Mouse (Mus musculus) liver, postnatal 0 days (tissue): ENCODE measurements around the gene Tns2. TPM values are rescaled to one million over a fixed set of nuclear protein-coding genes. Genes with fewer than 3 reads are reported as not detected.

Source experiments
- ATAC-seq: fragments of 200-750 bp; cut with Nextera tagmentation; 2 replicates; pipeline ENCODE4 v1.8.0; 2017; ENCODE audit warnings: mild to moderate bottlenecking, moderate library complexity
- DNase-seq: peaks from one replicate; pipeline ENCODE4 v3.0.0-alpha.2; 2016
- H3K27ac ChIP-seq: fragments of 300-500 bp; sonication (generic); 2 replicates; pipeline ENCODE4 v1.5.1; 2014; ENCODE audit warnings: antibody characterized with exemption, moderate library complexity, mild to moderate bottlenecking, low read depth
- H3K27me3 ChIP-seq: fragments of 300-500 bp; sonication (generic); 2 replicates; pipeline ENCODE4 v1.6.1; 2014; ENCODE audit warnings: low read length, control low read depth, mixed read lengths; ENCODE audit not compliant: insufficient read depth
- H3K36me3 ChIP-seq: fragments of 300-500 bp; sonication (generic); replicated peaks from 2 replicates; pipeline ENCODE4 v1.6.1; 2014; ENCODE audit warnings: mild to moderate bottlenecking, control low read depth, low read length, moderate library complexity, mixed read lengths; ENCODE audit not compliant: insufficient read depth
- H3K4me1 ChIP-seq: fragments of 300-500 bp; sonication (generic); 2 replicates; pipeline ENCODE4 v1.6.1; 2014; ENCODE audit warnings: antibody characterized with exemption, mild to moderate bottlenecking, control low read depth; ENCODE audit not compliant: insufficient read depth
- H3K4me2 ChIP-seq: fragments of 300-500 bp; sonication (generic); 2 replicates; pipeline ENCODE4 v1.6.1; 2014; ENCODE audit warnings: low read depth, mild to moderate bottlenecking, low read length, moderate library complexity, mixed read lengths
- H3K4me3 ChIP-seq: fragments of 300-500 bp; sonication (generic); 2 replicates; pipeline ENCODE4 v1.5.1; 2014; ENCODE audit warnings: low read depth, low read length
- H3K9ac ChIP-seq: fragments of 300-500 bp; sonication (generic); replicated peaks from 2 replicates; pipeline ENCODE4 v1.6.1; 2014; ENCODE audit warnings: mild to moderate bottlenecking, moderate library complexity
- H3K9me3 ChIP-seq: fragments of 300-500 bp; sonication (generic); 2 replicates; pipeline ENCODE4 v1.6.1; 2016; ENCODE audit warnings: mild to moderate bottlenecking, control low read depth, low read length, mixed read lengths
- CTCF ChIP-seq: sonication (generic); IDR thresholded peaks from 2 replicates; pipeline ENCODE4 v1.5.1; 2016; ENCODE audit warnings: antibody characterized with exemption, low read depth
- EP300 ChIP-seq: IDR thresholded peaks from 2 replicates; pipeline ENCODE4 v1.6.1; 2016; ENCODE audit warnings: antibody characterized with exemption, low read depth, mild to moderate bottlenecking
- WGBS: fragments of 180-500 bp; shearing (Covaris S2); extraction: QIAGEN DNeasy Blood & Tissue Kit; methylation state at CpG from one replicate; pipeline ENCODE4 v1.1.7; 2014; ENCODE audit not compliant: insufficient replicate concordance; 5-methylcytosine and 5-hydroxymethylcytosine counted together
- polyA plus RNA-seq: library from polyadenylated mRNA; unstranded; fragments of >200 nt; fragmentation: Nextera tagmentation; extraction: Ambion mirVana; gene quantifications from 2 replicates; pipeline ENCODE4 v1.2.1, GENCODE M21; 2015

Tns2 gene
- polyA plus RNA-seq, 1 experiment from 2014 or later = 9.2 TPM

- ATAC-seq (no peak), DNase-seq (no peak)
- Histone ChIP-seq H3K9me3 (no peaks in the 10 kb centered on the region), H3K4me3 (no peak overlapping the region), H3K4me1 (no peaks in the 10 kb centered on the region), H3K4me2 (no peak overlapping the region), H3K27me3 (no peaks in the 10 kb centered on the region), H3K36me3 (no peaks in the 10 kb centered on the region), H3K27ac (no peak overlapping the region), H3K9ac (no peak overlapping the region)
- 68% methylated on average over 27 of the region's 27 CpGs for WGBS
- TF ChIP-seq CTCF (no peak), EP300 (no peak)
These were observed 60.3 kb downstream of the Tns2 start for GRCm38 (mm10) chr15:102160415-102161060.

DNA sequence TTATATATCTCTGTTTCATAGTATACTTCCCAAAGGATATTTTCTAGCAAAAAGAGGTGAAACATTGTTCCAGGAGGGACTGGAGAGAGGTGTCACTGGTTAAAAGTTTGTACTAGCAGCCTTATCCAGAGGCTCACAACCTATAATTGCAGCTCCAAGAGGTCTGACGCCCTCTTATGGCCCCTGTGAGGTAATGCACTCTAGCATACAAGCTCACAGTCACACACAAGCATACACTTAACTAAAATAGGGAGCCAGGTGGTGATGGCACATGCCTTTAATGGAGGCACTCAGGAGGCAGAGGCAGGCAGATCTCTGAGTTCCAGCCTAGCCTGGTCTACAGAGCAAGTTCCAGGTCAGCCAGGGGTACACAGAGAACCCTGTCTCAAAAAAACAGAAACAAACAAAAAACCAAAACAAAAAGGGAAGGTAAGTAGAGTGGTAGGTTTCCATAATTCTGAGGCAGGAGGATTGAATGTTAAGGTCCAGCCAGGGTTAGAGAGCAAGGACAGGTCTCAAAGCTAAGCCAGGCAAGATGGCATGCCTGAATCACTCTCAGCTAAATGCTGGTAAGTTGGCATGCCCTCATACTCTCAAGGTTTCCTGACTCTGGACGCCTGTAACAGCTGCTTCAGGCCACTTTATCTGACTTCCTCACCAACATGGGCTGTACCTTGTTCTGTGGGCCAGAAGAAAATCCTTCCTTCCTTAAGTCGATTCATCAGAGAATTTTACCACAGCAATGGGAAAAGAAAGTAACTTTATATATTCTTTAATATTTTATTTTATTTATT is 63.9 kb downstream of the Tns2 start:
- Histone ChIP-seq H3K36me3 (no peaks in the 10 kb centered on the region), H3K4me2 (no peak overlapping the region), H3K27ac (no peak overlapping the region), H3K4me1 (no peaks in the 10 kb centered on the region), H3K9me3 (no peaks in the 10 kb centered on the region), H3K4me3 (no peak overlapping the region), H3K9ac (no peak overlapping the region), H3K27me3 (no peaks in the 10 kb centered on the region)
- DNase-seq = no peak
- ATAC-seq = no peak
- WGBS = 34% methylated on average over 3 of the region's 3 CpGs
- TF ChIP-seq EP300 (no peak), CTCF (peak; percentile 34)

DNA sequence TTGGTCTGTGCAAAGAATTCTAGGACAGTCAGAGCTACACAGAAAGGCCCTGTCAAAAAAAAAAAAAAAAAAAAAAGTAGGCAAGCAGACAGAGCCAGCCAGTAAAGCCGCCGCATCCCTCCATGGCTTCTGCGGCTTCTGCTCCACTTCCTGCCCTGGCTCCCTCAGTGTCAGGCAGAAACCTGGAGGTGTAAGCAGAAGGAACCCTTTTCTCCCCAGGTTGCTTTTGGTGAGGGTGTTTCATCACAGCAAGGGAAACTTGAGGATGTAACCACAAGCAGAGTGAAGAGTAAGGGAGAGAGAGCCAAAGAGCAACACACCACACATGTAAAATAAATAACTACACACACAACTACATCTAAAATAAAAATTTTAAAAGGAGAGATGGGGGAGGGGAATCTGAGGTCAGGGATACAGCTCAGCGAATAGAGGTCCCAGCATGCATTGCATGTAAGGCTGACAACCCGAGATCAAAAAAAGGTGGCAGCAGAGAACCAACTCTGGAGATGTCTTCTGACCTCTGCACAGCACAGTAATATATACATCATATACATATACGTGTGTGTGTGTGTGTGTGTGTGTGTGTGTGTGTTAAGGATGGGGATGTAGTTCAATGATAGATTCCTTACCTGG is 65.4 kb downstream of the Tns2 start:
- WGBS = 24% methylated on average over 6 of the region's 6 CpGs
- TF ChIP-seq CTCF = no peak
- no peak for TF ChIP-seq EP300
- Histone ChIP-seq H3K4me3 (no peak overlapping the region), H3K4me2 (no peak overlapping the region), H3K9me3 (no peaks in the 10 kb centered on the region), H3K9ac (no peak overlapping the region), H3K27me3 (no peaks in the 10 kb centered on the region), H3K36me3 (no peaks in the 10 kb centered on the region), H3K4me1 (no peaks in the 10 kb centered on the region), H3K27ac (no peak overlapping the region)
- DNase-seq (no peak), ATAC-seq (no peak)

Other genes with a start within 250 kb of the Tns2 start
- gene Krt1, start 249.6 kb upstream of the Tns2 start, polyA plus RNA-seq = not detected in 2 replicates
- gene Krt77, start 230.7 kb upstream of the Tns2 start, polyA plus RNA-seq = not detected in 2 replicates
- gene Krt76, start 207.5 kb upstream of the Tns2 start, polyA plus RNA-seq = not detected in 2 replicates
- gene Krt4, start 175.7 kb upstream of the Tns2 start, polyA plus RNA-seq = 0.08 TPM in 1 of 2 replicates, not detected in the other
- gene Krt79, start 160.1 kb upstream of the Tns2 start, polyA plus RNA-seq = not detected in 2 replicates
- not detected in 2 replicates for gene Krt78, start 146.1 kb upstream of the Tns2 start, polyA plus RNA-seq
- 125 and 129 TPM in 2 replicates for gene Krt8, start 95.9 kb upstream of the Tns2 start, polyA plus RNA-seq
- gene Krt18, start 72.2 kb upstream of the Tns2 start, polyA plus RNA-seq = 234 and 261 TPM in 2 replicates
- gene Eif4b, start 26.6 kb upstream of the Tns2 start, polyA plus RNA-seq = 30.9 and 32.2 TPM in 2 replicates
- 9.2 and 10.0 TPM in 2 replicates for gene Spryd3, start 35.8 kb downstream of the Tns2 start, polyA plus RNA-seq
- 4.8 and 5.9 TPM in 2 replicates for gene Igfbp6, start 43.9 kb downstream of the Tns2 start, polyA plus RNA-seq
- 10.9 and 13.6 TPM in 2 replicates for gene Soat2, start 50.1 kb downstream of the Tns2 start, polyA plus RNA-seq
- gene Zfp740, start 102.8 kb downstream of the Tns2 start, polyA plus RNA-seq = 10.7 and 11.6 TPM in 2 replicates
- gene Csad, start 104.3 kb downstream of the Tns2 start, polyA plus RNA-seq = 224 and 243 TPM in 2 replicates
- gene Itgb7, start 131.5 kb downstream of the Tns2 start, polyA plus RNA-seq = 5.8 and 8.6 TPM in 2 replicates
- gene Rarg, start 157.1 kb downstream of the Tns2 start, polyA plus RNA-seq = 2.4 and 2.6 TPM in 2 replicates
- not detected in 2 replicates for gene Gm9918, start 170.2 kb downstream of the Tns2 start, polyA plus RNA-seq
- 25.4 and 27.4 TPM in 2 replicates for gene Mfsd5, start 179.0 kb downstream of the Tns2 start, polyA plus RNA-seq
- gene Espl1, start 195.9 kb downstream of the Tns2 start, polyA plus RNA-seq = 7.3 and 7.8 TPM in 2 replicates
- 172 and 179 TPM in 2 replicates for gene Pfdn5, start 225.7 kb downstream of the Tns2 start, polyA plus RNA-seq
- 28.1 and 30.8 TPM in 2 replicates for gene Myg1, start 231.3 kb downstream of the Tns2 start, polyA plus RNA-seq